Mouse (Mus musculus) erythroblast, adult 5-6 weeks (primary cell): ENCODE measurements around the gene Cyth1. TPM values are rescaled to one million over a fixed set of nuclear protein-coding genes. Genes with fewer than 3 reads are reported as not detected.

ENCODE experiments used
- ATAC-seq: replicated peaks from 2 replicates; pipeline ENCODE4 v1.8.0; 2016; ENCODE audit warnings: moderate number of reproducible peaks, mild to moderate bottlenecking, moderate TSS enrichment, inconsistent platforms; ENCODE audit not compliant: poor library complexity, low FRiP score, severe bottlenecking
- total RNA-seq, 2 experiments: library from RNA; stranded (forward) in 1 of 2; stranded (reverse) in 1 of 2; fragments of 150-400 nt in 1 of 2; fragments of 200-764, 138-1000 nt in 1 of 2; gene quantifications; 2 replicates each; pipeline versions ENCODE4 v1.2.3 to v1.2.4; 2015 to 2017; ENCODE audit warnings: low replicate concordance in 2 of 2

Gene Cyth1
- total RNA-seq, 2 experiments from 2014 or later = 6.0 to 14.4 TPM

DNA sequence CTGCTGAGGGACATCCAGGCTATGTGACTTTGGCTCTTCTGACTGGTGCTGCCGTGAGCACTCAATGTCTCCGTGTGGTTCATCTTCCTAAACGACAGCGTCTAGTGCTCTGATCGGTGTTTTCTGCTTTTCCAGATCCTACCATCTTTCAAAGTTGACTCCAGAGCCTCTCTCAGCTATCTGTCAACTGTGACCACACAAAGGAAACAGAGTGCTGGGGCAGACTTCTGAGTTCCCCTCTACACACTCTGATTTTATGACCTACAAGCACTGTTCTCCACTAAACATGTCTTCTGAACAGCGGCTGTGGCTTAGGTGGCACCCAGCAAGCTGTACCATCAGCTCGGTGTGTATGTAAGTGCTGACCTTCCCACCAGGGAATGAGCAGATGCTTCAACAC is 21.5 kb downstream of the Cyth1 start:
- no peak for ATAC-seq

DNA sequence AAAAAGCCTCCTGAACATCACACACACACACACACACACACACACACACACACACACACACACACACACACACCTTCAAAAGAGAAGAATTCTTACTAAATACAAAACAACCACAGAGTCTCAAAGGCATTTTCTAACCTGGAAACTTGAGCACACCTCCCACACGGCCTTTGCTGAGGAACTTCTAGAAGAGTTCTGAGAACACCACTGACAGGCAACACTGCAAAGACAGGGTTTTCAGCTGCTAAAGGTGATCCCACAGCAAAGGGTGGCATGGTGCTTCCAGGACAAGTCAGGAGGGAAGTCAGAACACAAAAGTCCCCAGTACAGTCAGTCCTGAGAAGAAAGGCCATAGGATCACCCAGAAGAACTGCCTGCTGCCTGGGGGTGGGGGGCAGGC is 22.5 kb downstream of the Cyth1 start:
- ATAC-seq = no peak

DNA sequence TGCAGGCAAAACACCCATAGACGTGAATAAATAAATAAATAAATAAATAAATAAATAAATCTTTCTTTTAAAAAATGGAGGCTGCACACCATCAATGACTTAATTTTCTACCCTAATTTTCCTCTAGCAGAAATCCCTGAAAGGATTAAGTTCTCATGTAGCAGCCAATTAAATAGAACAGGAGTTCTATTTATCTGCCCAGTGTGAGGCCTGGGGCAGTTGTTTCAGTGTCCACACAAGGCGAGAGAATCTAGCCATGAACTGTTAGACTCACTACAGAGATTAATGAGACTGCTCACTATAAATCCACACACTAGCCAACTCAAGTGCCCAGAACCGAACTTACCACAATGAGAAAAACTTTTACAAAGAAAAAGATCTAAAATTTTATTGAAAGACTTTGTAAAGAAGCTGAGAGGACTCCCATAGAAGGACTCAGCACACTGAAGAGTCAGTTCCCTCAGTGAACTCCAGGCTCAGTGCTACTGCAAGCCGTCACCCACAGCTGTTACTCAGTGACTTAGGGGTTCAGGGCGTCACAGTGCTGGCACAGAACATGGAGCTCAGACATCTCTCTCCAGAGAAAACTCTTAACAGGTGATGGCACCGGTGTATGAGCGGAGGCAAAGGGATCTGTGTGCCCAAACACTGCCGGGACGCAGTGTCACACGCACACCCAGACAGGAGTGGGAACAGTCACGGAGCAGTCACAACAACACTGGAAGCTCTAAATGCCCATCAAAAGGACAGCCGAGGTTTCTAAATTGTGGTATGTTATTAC is 23.1 kb downstream of the Cyth1 start:
- no peak for ATAC-seq

DNA sequence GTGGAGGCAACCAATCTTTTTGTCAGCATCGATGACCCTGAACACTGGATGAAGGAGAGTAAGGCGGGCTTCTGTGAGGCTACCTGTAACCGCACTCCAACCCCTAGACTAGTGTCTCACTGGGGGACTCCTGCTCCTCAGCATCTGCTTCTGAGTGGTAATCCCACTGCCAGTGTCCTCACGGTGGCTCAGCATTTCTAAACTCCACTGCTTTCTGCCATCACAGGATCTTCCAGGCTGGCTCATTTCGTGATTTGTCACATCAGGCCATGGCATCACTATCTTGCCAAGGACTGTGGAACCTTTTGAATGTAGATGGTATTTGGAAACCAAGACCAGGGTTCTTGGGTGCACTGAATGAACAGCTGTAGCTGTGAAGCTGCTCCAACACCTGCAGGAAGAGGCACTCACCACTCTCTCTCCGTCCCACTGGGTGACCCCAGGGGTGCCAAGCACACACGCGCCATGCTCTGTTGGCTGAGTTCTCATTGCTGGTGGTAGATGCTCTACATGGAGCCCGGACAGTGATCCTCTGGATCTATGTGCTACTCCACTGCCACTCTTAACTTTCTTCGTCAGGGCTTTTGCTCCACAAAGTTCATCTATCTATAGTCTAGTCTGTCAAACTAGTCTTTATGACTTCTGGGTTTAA is 24.9 kb downstream of the Cyth1 start:
- ATAC-seq = no peak

DNA sequence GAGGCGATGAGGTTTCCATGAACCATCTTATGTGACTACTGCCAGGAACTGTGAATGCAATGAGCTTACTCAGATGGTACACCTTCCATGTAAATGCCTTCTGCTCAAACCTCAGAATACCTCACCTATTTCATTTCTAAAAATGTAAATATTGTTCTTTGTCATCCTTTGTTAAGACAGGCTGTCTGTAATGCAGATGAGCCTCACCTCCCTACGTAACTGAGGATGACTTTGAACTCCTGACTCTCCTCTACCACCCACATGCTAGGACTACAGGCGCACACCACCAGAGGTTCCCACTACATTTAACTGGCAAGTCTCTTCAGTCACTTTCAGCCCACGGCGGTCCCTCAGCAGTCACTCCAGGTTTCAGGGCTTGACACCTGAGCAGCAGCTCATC is 25.5 kb downstream of the Cyth1 start:
- no peak for ATAC-seq

DNA sequence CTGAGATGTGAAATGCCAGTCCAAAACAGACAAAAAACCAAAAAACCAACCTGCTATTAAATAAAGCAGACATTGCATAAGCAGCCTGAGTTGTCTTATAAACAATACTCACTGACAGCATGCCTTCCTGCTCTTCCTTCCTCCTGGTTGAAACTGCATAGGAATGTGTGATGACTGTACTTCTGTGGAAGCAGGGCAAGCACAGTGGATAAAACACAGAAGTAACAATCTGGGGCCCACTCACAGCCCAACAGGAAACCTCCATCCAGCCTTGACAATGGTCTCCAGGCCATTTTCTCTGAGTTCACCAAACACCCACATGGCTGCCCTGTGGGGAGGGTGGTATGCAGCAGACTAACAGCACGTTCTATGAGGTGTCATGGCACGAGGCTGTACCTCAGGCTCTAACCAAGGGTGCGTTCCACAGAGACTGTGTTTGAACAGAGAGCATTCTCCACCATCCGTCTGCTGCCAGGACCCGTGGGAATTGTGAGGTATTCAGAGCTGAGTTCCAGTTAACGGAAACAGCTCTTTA is 26.0 kb downstream of the Cyth1 start:
- no peak for ATAC-seq

DNA sequence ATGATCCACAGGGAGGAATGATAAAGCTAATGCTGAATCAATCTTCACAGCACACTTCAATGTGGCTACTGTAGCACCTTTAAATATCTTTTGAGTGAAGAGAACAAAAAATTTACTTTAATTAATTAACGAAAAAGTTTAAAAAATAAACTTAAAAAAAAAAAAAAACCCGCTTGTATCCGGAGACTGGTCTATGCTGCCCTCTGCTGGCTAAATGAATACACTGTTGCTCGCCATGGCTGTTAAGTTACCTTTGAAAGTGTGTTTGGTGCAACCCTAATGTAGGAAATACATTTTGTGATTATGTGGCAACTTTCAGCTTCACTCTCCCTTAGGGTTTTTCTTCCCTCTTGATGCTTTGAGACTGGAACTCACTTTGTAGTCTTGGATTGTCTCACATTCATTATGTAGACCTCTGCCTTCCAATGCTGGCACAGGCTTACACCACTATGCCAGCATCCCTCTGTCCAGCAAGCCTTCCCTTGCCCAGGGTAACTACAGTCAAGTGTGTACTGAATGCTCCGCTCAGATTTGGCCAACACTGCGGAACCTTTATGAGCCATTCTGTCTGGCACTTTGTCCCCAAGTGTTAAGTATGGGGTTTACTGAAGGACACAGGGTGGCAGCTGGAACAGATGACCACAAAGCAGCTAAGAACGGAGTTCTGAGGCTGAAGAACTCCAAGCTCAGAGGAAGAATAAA is 27.7 kb downstream of the Cyth1 start:
- ATAC-seq = peak; percentile 71

DNA sequence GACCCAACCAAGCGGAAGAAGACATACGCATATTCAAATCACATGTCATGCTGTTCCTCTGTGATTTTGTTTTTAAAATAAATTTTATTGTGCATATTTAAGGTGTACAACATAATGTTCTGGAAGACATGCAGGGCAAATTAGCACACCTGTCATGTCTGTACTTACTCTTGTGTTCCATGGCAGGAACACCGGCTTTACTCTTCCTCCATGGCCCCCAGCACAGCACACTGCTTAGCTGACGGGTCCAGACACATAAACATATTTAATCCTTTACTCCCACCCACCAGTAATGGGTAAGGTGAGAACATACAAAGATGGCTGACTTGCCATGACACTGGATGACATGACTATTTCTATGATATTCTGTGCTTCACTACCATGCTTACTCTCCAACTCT is 29.3 kb downstream of the Cyth1 start:
- ATAC-seq = no peak

DNA sequence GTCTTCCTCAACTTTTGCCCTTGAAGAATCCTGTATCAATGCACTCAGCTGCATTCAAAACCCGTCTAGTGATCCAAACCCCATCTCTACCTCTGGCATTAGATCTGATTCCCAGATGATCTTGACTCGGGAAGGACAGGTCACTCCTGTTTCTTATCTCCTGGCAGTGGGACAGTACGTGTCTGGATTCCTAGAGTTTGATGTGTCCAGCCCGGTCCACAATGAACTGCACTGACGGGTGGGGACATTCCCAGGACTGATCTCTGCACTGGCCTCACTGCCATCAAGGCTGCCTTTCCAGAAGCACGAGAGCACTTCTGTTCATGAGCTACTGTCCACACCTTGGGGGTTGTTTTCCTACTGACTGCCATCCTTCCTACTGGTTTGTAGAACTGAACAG is 31.9 kb downstream of the Cyth1 start:
- no peak for ATAC-seq

DNA sequence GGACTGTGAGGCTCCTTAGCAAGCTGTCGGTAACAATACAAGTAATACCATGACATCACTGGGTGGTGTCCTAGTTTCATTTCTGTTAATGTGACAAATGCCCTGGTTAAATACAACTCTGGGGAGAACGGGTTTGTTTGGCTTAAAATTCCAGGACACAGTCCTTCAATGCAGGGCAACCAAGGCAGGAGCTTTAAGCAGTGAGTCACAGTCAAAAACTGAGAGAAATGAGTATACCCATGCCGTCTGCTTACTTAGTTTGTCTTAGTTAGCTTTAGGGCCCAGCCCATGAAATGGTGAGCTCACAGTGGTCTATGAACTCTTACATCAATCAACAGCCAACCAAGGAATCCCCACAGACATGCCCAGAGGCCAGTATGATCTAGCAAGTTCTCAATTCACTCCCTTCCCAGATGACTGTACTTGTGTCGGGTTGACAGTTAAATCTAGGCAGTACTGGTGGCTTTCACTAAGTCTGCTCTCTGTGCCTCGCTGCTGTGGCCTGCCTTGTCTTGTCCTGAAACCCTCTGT is 32.4 kb downstream of the Cyth1 start:
- no peak for ATAC-seq

DNA sequence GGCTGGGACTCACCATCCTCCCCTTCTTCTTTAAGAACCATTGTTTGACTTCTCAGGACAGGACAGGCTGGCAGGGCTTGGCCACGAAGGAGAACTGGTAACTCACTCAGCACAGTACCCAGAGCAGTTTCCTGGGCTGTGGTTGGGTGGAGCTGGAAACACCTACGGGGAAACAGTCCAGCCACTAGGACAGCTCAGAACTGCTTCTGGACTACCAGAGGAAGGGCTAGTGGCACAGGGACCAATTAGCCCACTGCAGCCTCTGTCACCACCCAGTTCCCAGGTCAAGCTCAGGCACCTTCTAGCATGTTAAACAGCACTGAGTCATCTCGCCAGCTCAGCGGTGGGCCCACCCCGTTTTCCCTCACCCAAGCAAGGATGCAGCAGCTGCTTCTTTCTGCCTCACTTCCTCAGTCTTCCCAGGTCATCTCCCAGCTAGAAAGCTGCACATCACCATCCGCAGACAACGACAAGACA is 35.7 kb downstream of the Cyth1 start:
- no peak for ATAC-seq

DNA sequence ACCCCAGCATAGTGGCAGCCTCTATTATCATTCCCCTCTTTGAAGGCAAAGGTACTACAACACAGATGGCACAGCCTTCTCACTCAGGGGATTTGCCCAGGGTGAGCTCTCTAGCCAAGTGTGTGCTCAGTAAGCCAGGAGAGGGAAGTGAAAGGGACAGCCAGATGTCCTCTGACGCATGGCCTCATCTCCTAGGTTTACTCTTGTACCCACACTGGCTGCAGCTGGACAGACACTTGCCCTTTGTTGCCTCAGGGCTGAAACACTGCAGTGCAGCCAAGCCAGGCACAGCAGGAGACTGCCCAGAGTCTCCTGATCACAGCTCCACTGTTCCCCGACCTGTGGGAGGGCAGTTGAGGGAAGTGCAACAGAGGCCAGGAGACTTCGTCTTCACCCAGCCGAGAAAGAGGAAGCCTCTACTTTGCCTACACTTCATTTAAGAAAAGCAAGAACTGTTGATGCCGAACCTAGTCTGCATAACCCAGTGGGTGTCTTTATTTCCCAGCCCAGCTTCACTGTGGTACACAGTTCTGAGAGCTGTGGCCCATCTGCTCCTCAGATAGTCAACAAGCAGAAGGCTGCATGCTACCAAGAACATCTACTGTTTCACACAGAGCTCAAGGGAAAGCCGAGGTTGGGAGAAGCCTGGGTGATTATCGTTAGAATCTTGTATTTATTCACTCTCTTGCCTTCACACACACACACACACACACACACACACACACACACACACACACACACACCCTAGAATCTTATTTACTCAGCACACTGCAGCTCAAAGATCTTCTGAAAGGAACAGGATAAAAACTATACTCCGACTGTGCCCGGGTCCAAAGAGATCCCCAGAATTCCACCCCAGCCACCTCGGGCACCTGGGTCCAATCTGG is 36.4 kb downstream of the Cyth1 start:
- no peak for ATAC-seq

DNA sequence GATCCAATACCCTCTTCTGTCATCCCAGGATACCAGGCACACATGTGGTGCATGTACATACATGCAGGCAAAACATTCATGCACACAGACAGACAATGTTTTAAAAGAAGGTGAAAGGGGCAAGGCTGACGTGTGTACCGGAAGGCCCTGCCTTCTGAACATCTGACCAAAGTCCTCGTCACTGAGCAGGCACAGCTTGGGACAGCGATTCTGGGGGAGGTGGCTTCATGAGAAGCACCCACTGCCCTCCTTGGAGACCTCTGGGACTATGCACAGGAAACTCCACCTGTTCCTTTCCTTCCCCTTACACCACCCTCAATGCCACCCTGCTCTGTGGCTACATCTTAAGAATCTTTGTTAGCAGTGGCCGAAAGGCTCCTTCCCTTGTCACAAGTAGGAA is 37.4 kb downstream of the Cyth1 start:
- ATAC-seq = no peak

DNA sequence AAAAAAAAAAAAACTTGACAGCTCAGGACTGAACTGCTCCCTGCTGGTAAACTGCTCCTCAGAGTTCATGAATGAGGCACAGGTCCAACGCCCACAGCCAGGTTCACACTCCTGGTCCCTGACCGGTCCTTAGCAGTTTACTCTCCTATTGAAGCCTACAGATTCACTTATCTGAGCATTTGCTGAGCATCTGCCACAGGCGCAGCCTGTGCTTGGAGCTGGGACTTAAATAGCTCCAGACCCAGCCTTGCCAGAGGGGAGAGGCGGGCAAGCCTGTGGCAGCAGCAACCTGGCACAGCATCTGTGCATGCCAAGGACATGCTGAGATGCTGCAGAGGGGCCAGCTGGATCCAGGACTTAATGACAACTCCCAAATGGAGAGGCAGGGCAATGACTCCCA is 38.3 kb downstream of the Cyth1 start:
- ATAC-seq = no peak

DNA sequence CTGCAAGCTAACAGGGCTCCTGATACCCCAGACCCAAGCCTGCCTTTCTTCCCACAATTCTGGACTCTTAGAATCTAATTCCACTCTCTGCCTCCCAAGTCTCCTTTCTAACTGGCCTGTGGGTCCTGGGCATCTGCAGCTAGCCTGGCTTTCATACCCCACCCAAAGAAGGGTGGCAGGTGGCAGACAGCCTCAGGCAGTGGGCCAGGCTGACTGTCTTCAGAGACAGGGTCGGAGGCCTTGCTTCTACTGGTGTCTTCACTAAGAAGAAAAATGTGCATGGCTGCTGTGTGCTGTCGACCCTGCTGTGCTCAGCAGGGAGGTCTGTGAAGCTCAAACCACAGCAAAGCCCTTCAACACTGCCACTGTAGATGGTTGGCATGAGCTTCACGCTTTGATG is 39.0 kb downstream of the Cyth1 start:
- ATAC-seq = no peak

DNA sequence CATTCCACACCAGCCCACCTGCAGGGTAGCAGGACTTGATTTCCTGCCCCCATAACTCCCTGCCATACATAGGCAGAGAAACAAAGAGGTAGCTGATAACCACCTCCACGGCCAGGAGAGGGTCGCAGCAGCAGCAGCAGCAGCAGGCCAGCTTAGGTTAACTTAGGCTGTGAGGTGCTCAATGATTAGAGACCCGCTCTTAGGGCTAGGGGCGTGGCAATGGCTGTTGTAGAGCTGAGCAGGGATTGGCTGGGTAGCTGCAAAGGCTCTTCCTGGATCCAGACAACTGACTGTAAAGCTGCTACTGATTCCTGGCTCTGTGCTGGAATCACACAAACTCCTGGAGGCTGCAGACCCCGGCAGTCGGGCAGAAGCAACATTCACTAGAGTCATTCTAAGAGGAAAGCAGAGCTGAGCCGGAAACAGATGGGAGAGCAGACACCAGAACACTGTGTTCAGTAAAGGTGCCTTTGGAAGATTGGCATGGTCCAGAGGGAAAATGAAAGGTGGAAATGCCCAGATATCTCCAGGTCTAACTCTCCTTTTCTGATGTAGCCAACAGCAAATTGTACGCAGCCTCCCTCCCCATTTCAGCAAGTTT is 39.6 kb downstream of the Cyth1 start:
- no peak for ATAC-seq

DNA sequence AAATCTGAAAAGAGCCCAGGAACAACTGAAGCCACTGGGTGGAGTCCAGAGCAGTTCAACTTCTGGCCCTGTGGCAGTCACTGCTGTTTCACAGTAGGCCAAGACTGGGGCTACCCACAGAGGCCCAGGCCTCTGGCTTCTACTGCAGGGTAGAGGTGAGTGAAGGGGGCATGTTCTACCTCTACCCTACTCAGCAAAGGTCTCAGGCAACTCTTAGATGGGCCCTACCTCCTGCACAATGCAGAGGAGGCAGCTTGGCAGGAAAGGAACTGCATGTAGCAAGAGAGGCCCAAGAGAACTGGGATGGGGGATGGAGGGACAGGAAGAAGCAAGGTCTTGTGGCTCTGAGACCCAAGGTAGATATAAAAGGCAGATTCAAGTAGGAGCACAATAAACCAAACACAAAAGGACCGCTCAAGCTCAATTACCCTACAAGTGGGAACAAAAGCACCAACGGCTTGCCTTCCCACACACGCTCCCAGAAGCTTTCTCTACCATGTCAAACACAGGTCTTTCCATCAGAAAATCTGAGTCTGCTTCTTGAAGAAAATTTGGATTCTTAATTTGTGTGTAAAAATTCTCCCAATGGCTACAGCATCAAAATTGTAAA is 40.9 kb downstream of the Cyth1 start:
- ATAC-seq = no peak

DNA sequence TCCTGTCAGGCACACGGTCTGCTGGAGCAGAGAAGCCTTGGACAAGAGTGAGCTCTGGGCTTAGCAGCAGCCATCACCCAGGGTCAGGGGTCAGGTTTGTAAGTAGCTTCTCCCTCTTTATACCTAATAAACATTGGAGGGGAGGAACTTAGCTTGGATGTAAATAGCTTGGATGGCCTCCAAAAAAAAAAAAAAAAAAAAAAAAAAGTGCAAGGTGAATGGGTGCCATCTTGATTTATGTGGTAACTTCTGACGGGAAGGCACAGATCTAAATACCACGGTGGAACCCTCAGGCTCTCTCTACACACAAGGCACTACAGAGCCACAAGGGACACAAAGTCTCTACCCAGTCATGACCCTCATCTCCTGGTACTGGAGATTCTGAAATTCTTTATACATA is 42.1 kb downstream of the Cyth1 start:
- ATAC-seq = no peak

DNA sequence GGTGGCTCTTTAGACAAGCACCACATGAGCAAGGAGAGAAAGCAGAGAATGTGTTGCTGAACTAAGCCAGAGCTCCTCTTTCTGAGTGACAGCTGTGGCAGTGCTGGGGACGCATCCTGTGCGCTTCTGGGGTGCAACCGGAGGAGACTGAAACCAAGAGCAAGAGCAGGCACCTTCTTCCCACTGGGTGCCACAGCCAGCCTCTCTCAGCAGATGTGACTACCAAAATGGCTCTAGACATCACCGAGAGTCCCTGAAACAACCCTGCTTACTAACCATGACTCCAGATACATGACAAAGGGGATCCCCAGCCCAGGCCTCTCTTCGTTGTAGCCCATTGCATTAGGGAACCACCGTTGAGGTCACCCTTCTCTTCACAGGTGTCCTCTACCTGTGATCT is 44.9 kb downstream of the Cyth1 start:
- no peak for ATAC-seq
